ENCODE assay signal across 9 mouse cellular contexts in genomic region chr5:100919069-100919468, GRCm38 (mm10).
DNase-seq lines count a peak whose midpoint lies in the region; ATAC-seq and TF ChIP-seq lines count a peak whose summit lies in the region.
"Had no signal": no experiment of that assay in that cellular context is flagged by ENCODE, and none has a peak within 500 bp of the region (broad histone marks: within the 10 kb centered on the region; RNA-seq: fewer than 3 reads in every experiment).

No protein-coding gene starts in this region.

- H3K4me3 ChIP-seq in kidney, adult 2 months (ENCODE audit: insufficient read depth, low read depth, low read length): no peak overlapping the region
- no peak overlapping the region for H3K4me3 ChIP-seq in kidney, embryonic 15.5 days (replicated peaks)
- H3K4me3 ChIP-seq in embryonic facial prominence, embryonic 11.5 days (ENCODE audit: low read depth, low read length): no peak overlapping the region
- H3K4me3 ChIP-seq: midbrain, embryonic 12.5 days had no signal

- H3K4me2 ChIP-seq in kidney, embryonic 15.5 days: no peak overlapping the region
- H3K4me2 ChIP-seq in embryonic facial prominence, embryonic 11.5 days (ENCODE audit: low read depth, low read length): no peak overlapping the region
- H3K4me2 ChIP-seq: midbrain, embryonic 12.5 days had no signal

- H3K27me3 ChIP-seq in kidney, adult 2 months (replicated peaks; ENCODE audit: control insufficient read depth, insufficient read depth, low read length): 0 out of 2 replicates have a peak, but pooled peaks cover 1% of the 10 kb centered on the region
- H3K27me3 ChIP-seq in kidney, embryonic 15.5 days: peaks cover 40% of the 10 kb centered on the region
- H3K27me3 ChIP-seq in embryonic facial prominence, embryonic 11.5 days (ENCODE audit: control insufficient read depth, insufficient read depth, low read length): no peaks in the 10 kb centered on the region

- H3K36me3 ChIP-seq in kidney, adult 2 months (ENCODE audit: control insufficient read depth, insufficient read depth, low read length): no peaks in the 10 kb centered on the region
- H3K36me3 ChIP-seq in kidney, embryonic 15.5 days: no peaks in the 10 kb centered on the region
- no peaks in the 10 kb centered on the region for H3K36me3 ChIP-seq in embryonic facial prominence, embryonic 11.5 days (replicated peaks; ENCODE audit: control insufficient read depth, insufficient read depth, low read depth, low read length)
- H3K36me3 ChIP-seq: midbrain, embryonic 12.5 days had no signal

- H3K27ac ChIP-seq in kidney, adult 2 months (ENCODE audit: insufficient read depth, low read depth, low read length): no peak overlapping the region
- no peak overlapping the region for H3K27ac ChIP-seq in kidney, embryonic 15.5 days
- no peak overlapping the region for H3K27ac ChIP-seq in embryonic facial prominence, embryonic 11.5 days (replicated peaks; ENCODE audit: low read depth, low read length)
- H3K27ac ChIP-seq: midbrain, embryonic 12.5 days had no signal

- 14% methylated on average over 9 of the region's 9 CpGs for WGBS in kidney, adult 2 months
- 18% methylated on average over 9 of the region's 9 CpGs for WGBS in kidney, embryonic 15.5 days
- 20% methylated on average over 9 of the region's 9 CpGs for WGBS in embryonic facial prominence, embryonic 11.5 days

- no peak overlapping the region for H3K9ac ChIP-seq in kidney, embryonic 15.5 days
- H3K9ac ChIP-seq in embryonic facial prominence, embryonic 11.5 days (replicated peaks; ENCODE audit: low read length): no peak overlapping the region
- H3K9ac ChIP-seq: midbrain, embryonic 12.5 days had no signal

- no peaks in the 10 kb centered on the region for H3K4me1 ChIP-seq in kidney, adult 2 months (ENCODE audit: control insufficient read depth, insufficient read depth, low read length)
- H3K4me1 ChIP-seq in kidney, embryonic 15.5 days: no peaks in the 10 kb centered on the region
- H3K4me1 ChIP-seq in embryonic facial prominence, embryonic 11.5 days (ENCODE audit: control insufficient read depth, insufficient read depth, low read length): no peaks in the 10 kb centered on the region

- DNase-seq in kidney, adult 2 months: peak; percentile 65
- peak; percentile 77 for DNase-seq in CD4-positive, CD25-positive, alpha-beta regulatory T cell, adult 2 months (ENCODE audit: low read depth, low spot score)
- DNase-seq in ZHBTc4 (ENCODE audit: low read depth, low spot score): peak; percentile 74
- peak; percentile 86 for DNase-seq in embryonic facial prominence, embryonic 11.5 days (ENCODE audit: low spot score)
- peak; percentile 45 to 58 for DNase-seq in kidney, postnatal 4 days
- DNase-seq in naive thymus-derived CD4-positive, alpha-beta T cell, adult 2 months (ENCODE audit: low read depth): peak; percentile 86

- ATAC-seq in kidney, embryonic 15.5 days (replicated peaks; ENCODE audit: low FRiP score): no peak
- ATAC-seq in embryonic facial prominence, embryonic 11.5 days (replicated peaks; ENCODE audit: insufficient number of reproducible peaks, low FRiP score, low TSS enrichment, low read depth): no peak
- ATAC-seq in megakaryocyte-erythroid progenitor cell, adult 5-6 weeks (replicated peaks; ENCODE audit: low FRiP score, low TSS enrichment, poor library complexity, severe bottlenecking): no peak; the same call in 1 of the 2 replicates

- peak; percentile 18; the same call in 1 of the 2 replicates for TF ChIP-seq CTCF in kidney, adult 2 months (conservative IDR thresholded peaks at IDR 0.05; ENCODE audit: insufficient read depth, insufficient read length, low read depth, low read length)

- no peak for TF ChIP-seq POLR2A in kidney, adult 2 months (IDR thresholded peaks at IDR 0.05; ENCODE audit: low read depth, low read length)

- H3K9me3 ChIP-seq in kidney, embryonic 15.5 days (replicated peaks): no peaks in the 10 kb centered on the region
- no peaks in the 10 kb centered on the region for H3K9me3 ChIP-seq in embryonic facial prominence, embryonic 11.5 days (replicated peaks; ENCODE audit: control insufficient read depth, low read length)
- H3K9me3 ChIP-seq: midbrain, embryonic 12.5 days had no signal
